Comparison of ENCODE assay signal across 9 mouse cellular contexts in the genomic region with DNA sequence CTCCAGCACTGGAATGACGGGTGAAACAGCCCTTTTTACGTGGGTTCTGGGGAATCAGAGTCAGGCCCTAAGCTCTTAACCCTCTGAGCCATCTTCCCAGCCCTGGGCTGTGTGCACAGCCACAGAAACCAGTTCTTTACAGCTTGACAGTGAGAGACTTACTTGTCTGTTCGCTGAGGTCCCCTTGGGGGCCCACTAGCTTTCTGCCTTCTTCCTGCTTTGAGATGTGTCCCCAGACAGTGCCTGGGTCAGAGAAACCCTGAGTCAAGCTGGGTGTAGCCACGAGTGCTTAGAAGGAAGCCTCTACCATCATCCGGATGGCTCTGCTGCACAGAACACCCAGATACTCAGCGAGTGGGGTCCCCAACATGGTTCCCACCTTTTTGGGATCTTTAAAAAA. TPM values are rescaled to one million over a fixed set of nuclear protein-coding genes. Genes with fewer than 3 reads are reported as not detected.
DNase-seq lines count a peak whose midpoint lies in the region; ATAC-seq and TF ChIP-seq lines count a peak whose summit lies in the region.
"Had no signal": no experiment of that assay in that cellular context is flagged by ENCODE, and none has a peak within 500 bp of the region (broad histone marks: within the 10 kb centered on the region; RNA-seq: fewer than 3 reads in every experiment).

No protein-coding gene starts in this region.

- H3K4me2 ChIP-seq in heart, embryonic 11.5 days = no peak overlapping the region
- H3K4me2 ChIP-seq in heart, postnatal 0 days (ENCODE audit: low read depth, low read length) = no peak overlapping the region
- no peak overlapping the region for H3K4me2 ChIP-seq in stomach, embryonic 15.5 days
- H3K4me2 ChIP-seq: liver, embryonic 13.5 days had no signal

- peaks cover 18% of the 10 kb centered on the region for H3K79me2 ChIP-seq in heart, adult 2 months (replicated peaks; ENCODE audit: control insufficient read depth, insufficient read depth, low read length)

- TF ChIP-seq POLR2A in heart, adult 2 months (IDR thresholded peaks at IDR 0.05; ENCODE audit: insufficient read depth, low read depth, low read length) = no peak

- peak overlapping the region; percentile 73 for H3K27ac ChIP-seq in heart, adult 2 months
- no peak overlapping the region for H3K27ac ChIP-seq in heart, embryonic 11.5 days (ENCODE audit: low read depth, low read length)
- peak overlapping the region; percentile 87 for H3K27ac ChIP-seq in heart, postnatal 0 days (ENCODE audit: low read depth)
- peak overlapping the region; percentile 57 for H3K27ac ChIP-seq in stomach, embryonic 15.5 days
- H3K27ac ChIP-seq: liver, embryonic 13.5 days had no signal

- WGBS in heart, adult 2 months = 34% methylated on average over 6 of the region's 6 CpGs
- WGBS in heart, embryonic 11.5 days (ENCODE audit: insufficient replicate concordance) = 62% methylated on average over 6 of the region's 6 CpGs
- WGBS in heart, postnatal 0 days = 53% methylated on average over 6 of the region's 6 CpGs
- WGBS in stomach, embryonic 15.5 days = 42% methylated on average over 6 of the region's 6 CpGs

- H3K27me3 ChIP-seq in heart, adult 2 months (ENCODE audit: control insufficient read depth, insufficient read depth, low read length) = no peaks in the 10 kb centered on the region
- no peaks in the 10 kb centered on the region for H3K27me3 ChIP-seq in heart, embryonic 11.5 days (ENCODE audit: control insufficient read depth, insufficient read depth, low read length)
- H3K27me3 ChIP-seq in megakaryocyte, embryonic 14.5 days (replicated peaks) = no peaks in the 10 kb centered on the region
- no peaks in the 10 kb centered on the region for H3K27me3 ChIP-seq in heart, postnatal 0 days (ENCODE audit: control insufficient read depth, insufficient read depth, low read length)
- H3K27me3 ChIP-seq in stomach, embryonic 15.5 days (replicated peaks) = no peaks in the 10 kb centered on the region
- H3K27me3 ChIP-seq: liver, embryonic 13.5 days had no signal

- intact Hi-C loops in heart, adult 2 months (cut with DNase I) = no loop called here
- intact Hi-C loops in left cerebral cortex, postnatal 10 days (cut with DNase I) = no loop called here

- H3K4me1 ChIP-seq in heart, adult 2 months (ENCODE audit: control insufficient read depth, insufficient read depth, low read length) = peaks cover 71% of the 10 kb centered on the region
- H3K4me1 ChIP-seq in heart, embryonic 11.5 days (ENCODE audit: control insufficient read depth, insufficient read depth, low read length) = peaks cover 94% of the 10 kb centered on the region
- peaks cover 100% of the 10 kb centered on the region for H3K4me1 ChIP-seq in megakaryocyte, embryonic 14.5 days
- H3K4me1 ChIP-seq in heart, postnatal 0 days (ENCODE audit: control insufficient read depth, insufficient read depth) = peaks cover 80% of the 10 kb centered on the region
- peaks cover 84% of the 10 kb centered on the region for H3K4me1 ChIP-seq in stomach, embryonic 15.5 days

- DNase-seq in heart, adult 2 months = no peak
- no peak for DNase-seq in heart, postnatal 0 days (ENCODE audit: low spot score)
- DNase-seq in left cerebral cortex, postnatal 10 days (ENCODE audit: extremely low spot score in 1 of 2, low spot score in 2 of 2) = no peak
- DNase-seq in layer of hippocampus, postnatal 25 days (ENCODE audit: extremely low spot score in 1 of 2, low spot score in 1 of 2) = no peak
- DNase-seq: liver, embryonic 13.5 days had no signal

- H3K9ac ChIP-seq in heart, adult 2 months (ENCODE audit: low read depth, low read length) = no peak overlapping the region
- H3K9ac ChIP-seq in heart, embryonic 11.5 days (ENCODE audit: low read depth, low read length) = no peak overlapping the region
- 0 out of 2 replicates have a peak overlapping the region, but pooled peaks have one; percentile 2 for H3K9ac ChIP-seq in heart, postnatal 0 days (replicated peaks; ENCODE audit: low read depth, low read length)
- H3K9ac ChIP-seq in stomach, embryonic 15.5 days = no peak overlapping the region
- H3K9ac ChIP-seq: liver, embryonic 13.5 days had no signal

- TF ChIP-seq CTCF in heart, adult 2 months (IDR thresholded peaks at IDR 0.05) = no peak
- TF ChIP-seq CTCF in heart, postnatal 0 days (IDR thresholded peaks at IDR 0.05; ENCODE audit: low read depth) = no peak

- H3K36me3 ChIP-seq in heart, adult 2 months (ENCODE audit: control insufficient read depth, insufficient read depth, low read length) = peaks cover 5% of the 10 kb centered on the region; the same call in 1 of the 2 replicates
- H3K36me3 ChIP-seq in heart, embryonic 11.5 days (ENCODE audit: control insufficient read depth, insufficient read depth, low read length) = no peaks in the 10 kb centered on the region
- peaks cover 39% of the 10 kb centered on the region for H3K36me3 ChIP-seq in megakaryocyte, embryonic 14.5 days (replicated peaks; ENCODE audit: low read length)
- no peaks in the 10 kb centered on the region for H3K36me3 ChIP-seq in heart, postnatal 0 days (replicated peaks; ENCODE audit: control insufficient read depth, insufficient read depth, low read length)
- H3K36me3 ChIP-seq in stomach, embryonic 15.5 days = no peaks in the 10 kb centered on the region
- H3K36me3 ChIP-seq: liver, embryonic 13.5 days had no signal

- H3K9me3 ChIP-seq in heart, embryonic 11.5 days (replicated peaks; ENCODE audit: control insufficient read depth, low read length) = no peaks in the 10 kb centered on the region
- no peaks in the 10 kb centered on the region for H3K9me3 ChIP-seq in megakaryocyte, embryonic 14.5 days
- H3K9me3 ChIP-seq in heart, postnatal 0 days (replicated peaks; ENCODE audit: control insufficient read depth, low read length) = no peaks in the 10 kb centered on the region
- H3K9me3 ChIP-seq in stomach, embryonic 15.5 days = no peaks in the 10 kb centered on the region
- H3K9me3 ChIP-seq: liver, embryonic 13.5 days had no signal

- TF ChIP-seq EP300 in heart, adult 2 months (IDR thresholded peaks at IDR 0.05; ENCODE audit: insufficient read depth, low read depth, low read length) = no peak
- no peak for TF ChIP-seq EP300 in heart, postnatal 0 days (IDR thresholded peaks at IDR 0.05; ENCODE audit: low read depth)

- ATAC-seq in heart, embryonic 11.5 days (replicated peaks; ENCODE audit: insufficient number of reproducible peaks, low FRiP score, low TSS enrichment) = no peak
- ATAC-seq in megakaryocyte, adult 5-6 weeks (ENCODE audit: poor library complexity, severe bottlenecking) = no peak
- ATAC-seq in heart, postnatal 0 days (ENCODE audit: insufficient read depth, low read depth) = no peak
- no peak for ATAC-seq in stomach, embryonic 15.5 days (ENCODE audit: insufficient read depth, low FRiP score, low read depth)

- H3K4me3 ChIP-seq in heart, adult 2 months = no peak overlapping the region
- no peak overlapping the region for H3K4me3 ChIP-seq in heart, embryonic 11.5 days (ENCODE audit: low read depth, low read length)
- H3K4me3 ChIP-seq in megakaryocyte, embryonic 14.5 days (replicated peaks) = peak overlapping the region; percentile 79
- H3K4me3 ChIP-seq in heart, postnatal 0 days (ENCODE audit: low read depth, low read length) = no peak overlapping the region
- no peak overlapping the region for H3K4me3 ChIP-seq in stomach, embryonic 15.5 days (replicated peaks)
- H3K4me3 ChIP-seq: liver, embryonic 13.5 days had no signal

RNA-seq across cellular contexts. Expression of gene Zmiz1, which starts 15.7 kb away (rescaled TPM):
- 10 to 100 TPM; 40.7 to 42.0 TPM for total RNA-seq in heart, adult 2 months (2021)
- polyA plus RNA-seq in heart, adult 2 months (2012; rRNA removed) = 21.8 and 27.1 TPM in 2 replicates
- polyA plus RNA-seq in heart, embryonic 11.5 days (2014; fragmentation: Nextera tagmentation; extraction: Ambion mirVana) = 34.9 and 36.2 TPM in 2 replicates
- polyA plus RNA-seq in megakaryocyte, embryonic 14.5 days (2012; ENCODE audit: insufficient read depth, low replicate concordance) = 18.1 and 54.1 TPM in 2 replicates
- 88.9 and 90.1 TPM in 2 replicates for total RNA-seq in megakaryocyte, adult 5-6 weeks (2015)
- total RNA-seq in megakaryocyte, adult 5-6 weeks (2017) = 11.4 and 15.6 TPM in 2 replicates
- total RNA-seq in heart, postnatal 0 days (2014; rRNA removed; ENCODE audit: low replicate concordance) = 41.0 and 47.8 TPM in 2 replicates
- 12.4 and 13.8 TPM in 2 replicates for polyA plus RNA-seq in heart, postnatal 0 days (2015; fragmentation: Nextera tagmentation; extraction: Ambion mirVana)
- 29.0 and 31.3 TPM in 2 replicates for polyA plus RNA-seq in stomach, embryonic 15.5 days (2015; fragmentation: Nextera tagmentation; extraction: Ambion mirVana)
- total RNA-seq in left cerebral cortex, postnatal 10 days (2021) = 100 to 1,000 TPM; 105 to 106 TPM
- 100 to 1,000 TPM in 1 of 2 experiments, 10 to 100 TPM in 1; 82.5 to 105 TPM for total RNA-seq in layer of hippocampus, postnatal 25 days (2021)
